Mouse (Mus musculus): ENCODE results near the gene Tfdp2.
"Not testable (repeated sequence)": the region's sequence is repeated elsewhere in the genome, so short reads cannot be mapped to it uniquely, and the experiment has no call there.

Tfdp2 gene

DNA sequence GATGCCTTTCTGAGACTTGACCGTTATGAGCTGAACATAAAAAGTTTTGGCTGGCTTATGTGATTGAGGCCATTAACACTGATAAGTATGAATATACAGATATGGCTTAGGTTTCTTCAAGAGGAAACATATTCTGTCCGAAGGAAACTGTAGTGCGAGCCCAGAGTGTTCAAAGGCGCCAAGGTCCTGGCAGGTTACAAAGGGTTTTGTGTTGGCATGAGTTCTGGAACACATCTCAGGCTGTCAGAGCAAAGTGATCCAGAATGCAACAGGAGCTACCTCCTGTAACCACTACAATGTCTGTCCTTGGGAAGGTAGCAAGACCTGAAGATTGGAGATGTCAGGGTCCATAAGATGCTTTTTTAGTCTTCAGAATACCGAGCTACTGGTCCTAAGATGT, 123.3 kb downstream of the Tfdp2 start:
- no peak for DNase-seq

DNA sequence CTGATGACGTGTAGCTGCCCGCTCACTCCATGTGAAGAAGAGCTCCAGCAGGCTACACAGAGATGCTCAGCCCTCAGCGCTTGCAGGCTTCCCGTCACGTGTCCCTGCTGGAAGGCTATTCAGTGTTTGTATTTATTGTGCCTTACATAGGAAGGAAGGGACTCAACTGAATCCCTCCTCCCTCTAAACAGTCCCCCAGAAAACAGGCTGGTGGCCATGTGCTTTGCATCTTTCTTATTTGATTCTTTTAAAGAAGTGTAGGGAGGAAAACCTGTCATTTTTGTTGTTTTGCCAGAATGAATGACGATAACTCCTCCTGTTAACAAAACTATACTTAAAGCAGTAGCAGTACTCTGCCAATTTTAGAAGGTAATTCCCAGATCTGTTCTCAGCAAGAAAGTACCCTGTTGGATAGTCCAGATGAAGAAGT, 124.5 kb downstream of the Tfdp2 start:
- DNase-seq: no peak

DNA sequence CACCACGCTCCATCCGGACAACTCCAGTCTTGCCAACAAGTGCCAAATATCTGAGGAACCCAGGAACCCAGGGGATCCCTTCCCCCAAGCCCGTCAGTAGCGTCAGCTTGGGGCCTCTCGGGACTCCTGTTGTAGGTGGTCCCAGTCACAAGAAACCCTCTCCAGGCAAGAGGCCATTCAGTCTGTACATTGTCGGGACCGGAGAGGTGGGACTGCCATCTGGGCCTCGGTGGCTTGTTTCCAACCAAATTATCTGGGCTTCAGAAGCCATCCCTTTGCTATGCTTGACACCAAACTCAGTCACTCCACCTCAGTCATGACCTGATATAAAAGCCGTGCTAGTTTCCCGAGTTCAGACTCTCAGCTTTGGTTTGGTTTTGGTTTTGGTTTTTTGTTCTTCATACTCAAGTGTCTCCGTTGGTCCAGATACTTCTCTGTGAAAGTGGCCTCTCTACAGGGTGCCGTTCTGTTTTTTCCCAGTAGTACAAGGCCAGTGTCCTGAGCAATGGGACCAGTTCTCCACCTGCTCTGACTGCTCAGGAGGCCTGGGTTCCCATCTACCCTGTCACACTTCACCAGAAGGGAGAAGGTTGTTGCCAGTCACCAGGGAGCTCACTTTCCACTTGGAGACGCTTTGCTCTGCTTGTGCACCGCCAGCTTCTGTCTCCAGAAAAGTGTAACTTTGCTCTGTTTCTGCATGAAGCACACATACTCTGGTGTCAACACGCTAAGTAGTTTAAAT, 126.5 kb downstream of the Tfdp2 start:
- DNase-seq: no peak

DNA sequence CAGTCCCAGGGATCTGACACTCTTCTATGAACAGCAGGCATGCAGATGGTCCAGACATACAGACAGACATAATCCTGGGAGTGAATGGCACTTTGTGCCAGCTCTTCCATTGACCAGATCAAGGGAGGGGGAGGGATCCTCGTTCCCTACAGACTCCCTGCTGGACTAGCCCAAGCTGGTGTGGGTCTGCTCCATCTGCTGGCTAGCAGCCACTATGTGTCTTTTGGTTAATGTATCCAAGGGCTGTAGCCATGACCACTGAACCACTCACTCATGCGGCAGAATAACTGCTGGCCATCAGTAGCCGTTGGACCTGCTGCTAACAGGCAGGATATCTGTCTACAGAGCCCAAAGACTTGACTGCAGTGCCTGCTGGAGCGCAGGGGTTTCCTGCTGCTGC, 128.4 kb downstream of the Tfdp2 start:
- peak; percentile 41 for DNase-seq

DNA sequence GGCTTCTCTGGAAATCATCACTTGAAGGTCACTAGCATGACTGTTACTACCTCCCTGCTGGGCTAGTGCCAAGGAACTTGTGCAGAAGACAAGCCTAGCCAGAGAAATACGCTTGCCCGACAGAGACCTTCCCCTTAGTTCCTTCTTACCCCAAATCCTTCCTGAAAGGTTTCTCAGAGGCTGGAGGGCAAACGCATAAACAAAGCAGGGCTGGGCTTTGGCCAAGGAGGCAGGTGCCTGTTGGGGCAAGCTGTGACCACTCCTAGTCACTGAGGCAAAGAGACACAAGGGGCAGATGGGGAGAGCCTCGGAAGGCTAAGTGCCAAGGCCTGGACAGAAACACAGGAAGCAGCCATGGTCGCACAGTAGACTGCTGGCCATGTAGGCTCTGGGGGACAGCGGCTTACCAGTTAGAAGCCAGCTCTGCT, 130.4 kb downstream of the Tfdp2 start:
- DNase-seq: peak; percentile 18

DNA sequence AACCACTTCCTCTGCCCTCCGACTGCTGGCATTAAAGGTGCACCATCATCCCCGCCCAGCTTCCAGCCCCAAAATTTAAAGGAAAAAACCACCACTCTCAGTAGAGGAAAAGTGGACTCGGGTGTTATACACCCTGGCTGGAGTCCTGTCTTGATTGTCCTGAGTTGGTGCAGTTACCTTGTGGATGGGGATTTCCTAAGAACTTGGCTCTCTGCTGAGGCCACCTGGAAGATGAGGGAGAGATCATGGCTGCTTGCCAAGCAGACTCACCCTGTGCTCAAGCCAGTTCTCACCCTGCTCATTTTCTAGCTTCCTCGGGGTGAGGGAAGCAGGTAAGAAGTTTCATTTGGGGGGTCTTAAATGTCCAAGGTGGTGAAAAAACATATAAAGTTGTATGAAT, 132.2 kb downstream of the Tfdp2 start:
- no peak for DNase-seq

DNA sequence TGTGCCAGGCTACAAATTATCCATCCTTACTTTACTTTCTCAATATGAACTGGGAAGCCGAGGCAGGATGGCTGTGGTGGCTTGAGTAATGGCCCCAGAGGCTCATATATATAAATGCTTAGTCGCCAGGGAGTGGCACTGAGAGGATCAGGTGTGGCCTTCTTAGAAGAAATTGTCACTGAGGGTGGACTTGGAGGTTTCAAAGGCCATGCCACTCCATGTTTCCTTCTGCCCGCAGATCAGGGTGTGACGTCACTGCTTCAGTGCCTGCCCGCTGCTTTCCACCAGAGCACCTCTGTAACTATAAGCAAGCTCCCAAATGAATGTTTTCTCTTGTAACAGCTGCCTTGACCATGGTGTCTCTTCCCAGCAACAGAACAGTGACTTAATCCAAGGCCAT, 135.1 kb downstream of the Tfdp2 start:
- no peak for DNase-seq

DNA sequence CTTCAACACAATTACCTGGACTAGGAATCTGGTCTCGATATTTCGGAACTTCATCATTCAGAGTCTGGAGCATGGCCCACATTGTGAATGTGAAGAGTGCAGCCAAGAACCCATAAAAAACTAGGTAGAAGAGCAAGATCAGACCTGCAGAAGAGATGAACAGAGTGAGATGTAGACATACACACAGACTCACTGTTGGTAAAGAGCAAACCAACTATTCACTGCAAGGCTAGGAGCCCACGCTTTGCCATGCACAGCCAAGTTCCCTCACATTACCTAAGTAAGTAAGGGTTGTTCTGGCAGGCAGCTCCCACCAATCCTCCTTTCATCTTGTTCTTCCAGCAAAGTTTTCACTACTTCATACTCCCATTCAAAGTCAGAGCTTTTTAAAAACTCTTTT, 149.7 kb downstream of the Tfdp2 start:
- DNase-seq: no peak

DNA sequence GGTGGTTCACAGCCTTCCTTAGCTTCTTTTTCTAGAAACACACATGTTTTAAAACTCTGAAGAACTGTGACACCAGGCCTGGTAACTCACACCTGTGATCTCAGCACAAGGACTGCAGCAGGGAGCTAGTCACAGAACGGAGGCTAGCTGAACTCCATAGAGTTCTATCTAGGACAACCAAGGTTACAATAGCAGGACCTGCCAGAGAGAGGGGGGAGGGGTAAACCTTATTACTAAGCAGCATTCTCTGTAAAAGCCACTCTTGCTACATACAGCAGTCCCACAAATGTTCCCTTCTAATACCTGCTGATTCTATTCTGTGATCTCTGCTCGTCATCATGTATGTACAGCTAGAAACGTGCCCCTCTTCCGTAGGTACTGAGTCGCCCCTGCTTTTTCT, 152.8 kb downstream of the Tfdp2 start:
- no peak for DNase-seq

DNA sequence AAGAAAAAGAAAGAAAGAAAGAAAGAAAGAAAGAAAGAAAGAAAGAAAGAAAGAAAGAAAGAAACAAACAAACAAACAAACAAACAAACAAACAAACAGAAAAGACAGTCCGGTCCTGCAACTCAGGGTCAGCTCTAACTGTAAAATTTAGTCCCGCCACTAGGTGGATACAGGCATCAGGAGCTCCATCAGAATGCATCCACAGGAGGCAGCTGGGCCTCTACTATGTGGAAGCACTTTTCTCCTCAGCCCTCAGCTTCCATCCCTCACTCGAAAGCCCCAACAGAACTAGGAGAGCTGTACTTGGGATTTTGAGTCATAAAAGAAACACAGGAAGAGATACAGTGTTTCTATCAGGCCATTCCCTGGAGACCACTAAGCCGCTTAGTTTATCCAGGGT, 153.9 kb downstream of the Tfdp2 start:
- DNase-seq: peak; percentile 57

DNA sequence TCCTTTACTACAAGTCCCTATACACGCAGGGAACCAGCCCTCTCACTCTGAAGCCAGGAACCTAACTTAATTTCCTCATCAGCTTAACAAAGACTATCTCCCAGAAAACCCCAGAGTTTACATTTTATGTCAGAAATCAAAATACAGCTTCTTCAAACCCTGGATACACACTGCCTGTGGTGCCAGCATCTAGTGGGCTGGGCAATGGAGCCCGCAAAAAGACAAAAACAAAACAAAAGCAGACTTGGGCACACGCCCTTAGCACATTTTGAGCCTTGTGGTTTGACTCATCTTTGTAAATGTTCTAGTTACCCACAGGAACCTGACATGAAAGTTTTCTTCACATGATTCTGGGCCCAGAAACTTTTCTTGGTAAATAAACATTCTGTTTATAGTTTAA, 154.4 kb downstream of the Tfdp2 start:
- no peak for DNase-seq

DNA sequence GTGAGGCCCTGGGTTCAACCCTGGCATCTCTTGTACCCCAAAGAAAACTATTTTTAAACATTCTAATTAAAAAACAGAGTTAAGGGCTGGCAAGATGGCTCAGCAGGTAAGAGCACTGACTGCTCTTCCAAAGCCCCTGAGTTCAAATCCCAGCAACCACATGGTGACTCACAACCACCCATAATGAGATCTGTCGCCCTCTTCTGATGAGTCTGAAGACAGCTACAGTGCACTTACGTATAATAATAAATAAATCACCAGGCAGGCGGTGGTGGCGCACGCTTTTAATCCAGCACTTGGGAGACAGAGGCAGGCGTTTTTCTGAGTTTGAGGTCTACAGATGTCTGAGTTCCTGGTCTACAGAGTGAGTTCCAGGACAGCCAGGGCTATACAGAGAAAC, 155.7 kb downstream of the Tfdp2 start:
- DNase-seq: not testable (repeated sequence)

DNA sequence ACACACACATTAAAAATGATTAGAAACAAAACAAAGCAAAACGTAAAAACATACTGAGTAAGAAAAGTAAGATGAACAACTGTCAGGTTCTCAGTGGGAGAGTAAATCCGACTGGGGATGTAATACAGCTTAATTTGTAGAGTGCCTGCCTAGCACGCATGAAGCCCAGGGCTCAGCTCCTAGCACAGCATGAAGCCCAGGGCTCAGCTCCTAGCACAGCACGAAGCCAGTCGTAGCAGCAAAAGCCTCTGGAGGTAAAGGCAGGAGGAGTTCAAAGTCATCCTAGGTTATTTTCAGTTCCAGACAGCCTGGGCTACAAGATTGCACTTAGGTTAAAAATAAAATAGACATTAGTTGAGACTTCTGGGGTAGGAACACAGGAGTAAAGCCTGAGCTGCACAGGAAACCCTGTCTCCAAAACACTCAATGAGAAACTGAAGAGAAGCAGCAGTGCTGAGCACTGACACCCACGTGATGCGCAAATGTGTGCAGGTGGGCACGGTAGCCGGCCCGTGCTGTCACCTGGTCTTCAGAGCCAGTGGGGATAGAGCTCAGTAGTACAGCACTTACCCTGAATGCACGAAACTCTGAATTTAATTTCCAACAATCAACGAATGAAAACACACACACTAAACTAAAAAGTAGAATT, 157.2 kb downstream of the Tfdp2 start:
- DNase-seq: no peak

DNA sequence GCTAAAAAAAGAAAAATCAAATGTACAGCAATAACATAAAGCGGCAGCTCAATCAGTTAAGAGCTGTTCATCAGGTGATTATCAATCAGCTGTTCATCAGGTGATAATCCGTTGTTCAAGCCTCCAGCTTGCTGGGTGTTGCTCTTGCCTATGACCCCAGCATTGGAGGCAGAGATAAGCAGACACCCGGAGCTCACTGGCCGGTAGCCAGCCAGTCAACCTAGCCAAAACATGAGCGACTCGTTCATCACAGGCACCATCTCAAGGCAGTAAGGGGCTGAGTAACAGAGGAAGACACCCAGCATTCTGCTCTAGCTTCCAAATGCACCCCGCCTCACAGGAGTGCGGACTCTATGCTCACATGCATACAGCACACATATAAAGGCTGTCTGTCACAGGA, 157.7 kb downstream of the Tfdp2 start:
- DNase-seq: no peak

DNA sequence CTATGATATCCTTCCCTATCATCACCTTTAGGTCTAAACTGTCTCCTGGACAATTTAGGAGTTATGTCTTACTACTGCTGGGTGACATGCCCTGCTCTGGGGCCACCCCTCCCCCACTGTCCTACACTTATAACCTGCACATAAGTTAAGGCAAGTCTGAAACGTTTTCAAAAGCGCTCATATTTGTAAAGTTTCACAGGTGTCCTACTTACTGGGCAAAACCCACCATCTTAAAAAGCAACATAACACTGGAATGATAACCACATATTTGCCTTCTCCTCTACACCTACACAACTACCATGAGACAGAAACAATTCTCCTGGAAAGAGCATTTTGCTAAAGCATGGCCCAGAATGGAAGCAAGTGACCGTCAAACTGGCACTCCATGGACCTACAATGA, 164.0 kb downstream of the Tfdp2 start:
- no peak for DNase-seq

DNA sequence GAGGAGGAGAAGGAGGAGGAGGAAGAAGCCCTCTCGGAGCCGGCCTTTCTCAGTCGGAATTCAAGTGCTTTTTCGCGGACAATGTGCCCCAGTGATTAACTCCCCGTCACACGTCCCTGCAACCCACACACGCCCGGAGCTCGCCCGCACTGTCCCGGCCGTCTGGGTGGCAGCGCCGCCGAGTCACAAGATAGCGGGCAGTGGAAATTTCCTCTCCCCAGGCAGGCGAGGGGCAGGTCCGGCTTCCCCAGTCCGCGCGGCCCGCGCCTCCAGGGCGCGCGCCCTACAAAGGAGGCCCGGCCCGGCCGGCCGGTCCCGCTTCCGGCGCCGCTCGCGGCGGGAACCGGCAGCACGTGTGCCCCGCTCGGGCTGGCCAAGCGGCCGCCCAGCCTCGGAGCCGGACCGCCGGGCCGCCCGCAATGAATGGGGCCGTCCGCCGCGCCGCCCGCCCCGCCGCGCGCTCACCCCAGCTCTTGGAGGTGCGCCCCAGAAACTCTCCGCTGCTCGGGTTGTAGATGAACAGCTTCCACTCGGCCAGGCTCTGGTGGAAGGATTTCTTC, 167.6 kb downstream of the Tfdp2 start:
- DNase-seq: peak; percentile 78

DNA sequence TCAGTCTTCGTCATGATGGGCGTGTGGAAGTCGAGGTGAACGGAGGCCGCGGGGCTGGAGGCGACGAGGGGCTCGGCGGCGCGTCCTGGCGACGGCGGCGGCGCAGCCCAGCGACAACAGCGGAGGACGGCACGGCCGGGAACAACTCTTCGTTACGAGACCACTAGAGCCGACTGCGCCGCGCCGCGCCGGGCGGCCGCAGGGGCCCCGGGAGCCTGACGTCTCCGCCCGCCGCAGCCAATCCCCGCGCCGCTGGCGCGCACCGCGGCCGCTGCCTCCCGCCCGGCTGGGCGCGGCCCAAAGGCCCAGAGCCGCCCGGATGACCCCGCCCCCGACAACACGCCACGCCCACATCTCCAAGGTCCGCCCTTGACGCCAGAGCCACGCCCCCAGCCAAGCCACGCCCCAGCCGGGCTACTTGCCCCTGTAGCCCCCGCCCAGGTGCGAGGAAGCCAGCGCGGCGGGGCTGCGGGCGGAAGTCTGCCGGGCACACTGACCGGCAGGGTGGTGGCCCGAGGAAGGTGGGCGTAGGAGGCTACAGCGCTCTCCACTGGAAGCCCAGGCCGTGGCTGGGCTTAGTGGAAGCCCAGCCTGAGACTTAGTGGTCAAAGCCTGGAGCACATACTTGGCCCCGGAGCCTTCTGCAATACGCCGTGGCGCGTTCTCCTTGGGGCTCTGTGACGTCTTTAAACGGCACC, 168.2 kb downstream of the Tfdp2 start, which contains the start of gene Atp1b3:
TSS of gene Atp1b3 (minus strand) at position 302 of the 698 bp plus-strand sequence.
- peak; percentile 100 for DNase-seq

DNA sequence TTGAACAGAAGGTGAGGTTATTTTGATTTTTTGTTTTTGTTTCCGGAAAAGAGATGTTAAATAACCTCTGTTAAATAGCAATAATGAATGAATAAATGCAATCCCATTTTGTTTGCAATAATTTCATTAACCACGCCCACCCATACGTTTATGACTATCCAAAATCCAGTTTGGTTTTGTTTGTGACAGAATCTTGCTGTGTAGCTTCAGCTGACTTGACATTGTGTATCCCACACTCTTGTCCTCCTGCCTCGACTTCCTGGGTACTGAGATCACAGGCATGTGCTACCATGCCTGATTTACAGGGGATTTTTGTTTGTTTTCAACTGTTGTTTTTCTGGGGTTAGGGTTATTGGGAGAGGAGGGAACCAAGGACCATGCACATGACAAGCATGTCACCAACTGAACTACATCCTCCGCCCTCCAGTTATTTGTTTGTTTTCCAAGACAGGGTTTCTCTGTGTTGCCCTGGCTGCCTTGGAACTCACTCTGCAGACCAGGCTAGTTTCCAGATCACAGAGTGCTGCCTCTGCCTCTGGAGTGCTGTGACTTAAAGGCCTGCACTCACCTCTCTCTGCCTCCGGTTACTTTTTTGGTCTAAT, 169.3 kb downstream of the Tfdp2 start:
- no peak for DNase-seq

DNA sequence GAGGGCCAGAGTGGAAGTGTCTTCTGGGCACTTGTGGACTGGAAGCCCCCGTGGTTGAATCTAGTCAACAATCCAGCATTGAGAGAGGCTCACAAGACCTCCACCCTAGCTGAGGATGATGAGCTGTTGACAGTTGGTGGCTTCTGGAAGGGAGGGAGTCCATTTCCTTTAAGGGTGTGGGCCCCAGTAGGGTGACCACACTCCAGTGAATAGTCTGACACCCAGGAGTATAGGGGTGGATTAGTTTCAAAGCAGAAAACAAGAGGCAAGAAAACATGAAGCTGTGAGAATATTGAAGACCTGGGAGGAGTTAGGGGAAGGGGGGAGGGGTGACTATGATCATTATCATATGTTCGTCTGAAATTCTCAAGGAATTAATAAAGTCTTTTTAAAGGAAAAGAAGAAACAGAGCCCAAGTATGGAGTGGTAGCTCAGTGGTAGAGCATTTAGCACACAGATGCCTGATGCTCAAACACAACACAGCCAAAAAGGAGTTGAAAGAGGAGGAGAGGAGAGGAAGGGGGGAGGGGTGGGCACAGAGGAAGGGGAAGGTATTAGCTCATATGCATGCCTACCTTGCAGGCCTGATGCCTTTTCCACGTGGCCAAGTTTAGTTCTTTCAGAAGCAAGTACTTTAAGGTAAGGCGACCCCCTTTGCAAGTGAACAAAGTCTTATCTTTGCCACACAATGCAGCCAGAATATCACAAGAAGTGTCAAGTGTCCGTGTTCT, 173.7 kb downstream of the Tfdp2 start:
- no peak for DNase-seq

DNA sequence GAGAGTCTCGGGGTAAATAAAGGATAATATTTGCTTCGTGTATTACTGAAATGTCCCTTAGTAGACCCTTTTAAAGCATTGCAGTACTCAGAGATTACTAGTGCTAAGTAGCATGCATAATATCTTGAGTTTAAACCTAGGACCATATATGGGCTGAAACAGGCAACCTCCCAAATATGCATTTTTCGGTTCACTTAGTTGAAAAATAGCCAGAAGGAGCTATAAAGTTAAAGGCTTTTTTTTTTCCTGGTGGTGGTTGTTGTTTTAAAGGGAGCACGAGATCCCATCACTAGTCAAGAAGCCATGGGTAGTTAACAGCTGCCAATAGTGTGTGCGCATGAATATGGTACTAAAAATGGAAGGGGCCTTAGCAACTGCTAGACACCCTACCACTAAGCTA, 175.0 kb downstream of the Tfdp2 start:
- DNase-seq: no peak

Data from kidney, adult 18-20 months (tissue).